Mouse (Mus musculus) CH12.LX (cell line): ENCODE data around the gene Gsg1l. TPM values are rescaled to one million over a fixed set of nuclear protein-coding genes. Genes with fewer than 3 reads are reported as not detected.

ENCODE experiments used
- DNase-seq: peaks from one replicate; pipeline ENCODE4 v3.0.0-alpha.2; 2013; ENCODE audit errors: extremely low read depth
- H3K27ac ChIP-seq: 2 replicates; pipeline ENCODE4 v1.5.1; 2012; ENCODE audit warnings: low read depth, mild to moderate bottlenecking, control low read depth, moderate library complexity; ENCODE audit not compliant: insufficient read depth
- H3K27me3 ChIP-seq: replicated peaks from 2 replicates; pipeline ENCODE3; 2012; ENCODE audit warnings: inconsistent platforms
- H3K36me3 ChIP-seq, 2 experiments: replicated peaks in 1 of 2; 2 replicates each; pipeline versions ENCODE3 to v1.6.1; 2012; ENCODE audit warnings: inconsistent platforms in 1 of 2, low read length in 1 of 2, mild to moderate bottlenecking in 1 of 2, mixed read lengths in 1 of 2, moderate library complexity in 1 of 2; ENCODE audit not compliant: control insufficient read depth in 1 of 2, insufficient read depth in 1 of 2
- H3K4me1 ChIP-seq, 2 experiments: 2 replicates each; pipeline ENCODE4 v1.6.1; 2012; ENCODE audit warnings: inconsistent platforms in 1 of 2, moderate library complexity in 1 of 2; ENCODE audit not compliant: insufficient read depth in 2 of 2, control insufficient read depth in 1 of 2
- H3K4me2 ChIP-seq: 2 replicates; pipeline ENCODE4 v1.6.1; 2012; ENCODE audit warnings: low read depth, mild to moderate bottlenecking, control low read depth; ENCODE audit not compliant: poor library complexity, insufficient read depth, severe bottlenecking
- H3K4me3 ChIP-seq, 3 experiments: fragments of 150-350 bp in 1 of 3; sonication (generic) in 1 of 3; replicated peaks in 1 of 3; 2 replicates each; pipeline versions ENCODE3 to v1.5.1; 2011 to 2012; ENCODE audit warnings: low read depth in 2 of 3, low read length in 2 of 3, mild to moderate bottlenecking in 2 of 3, moderate library complexity in 2 of 3, control low read depth in 1 of 3, improper control_type of control experiment in 1 of 3, inconsistent platforms in 1 of 3, mixed read lengths in 1 of 3; ENCODE audit not compliant: poor library complexity in 1 of 3
- H3K79me2 ChIP-seq: replicated peaks from 2 replicates; pipeline ENCODE4 v1.6.1; 2012; ENCODE audit warnings: mild to moderate bottlenecking, moderate library complexity; ENCODE audit not compliant: control insufficient read depth, poor library complexity, insufficient read depth, severe bottlenecking; ENCODE audit errors: extremely low read depth
- H3K9ac ChIP-seq: 2 replicates; pipeline ENCODE4 v1.6.1; 2012; ENCODE audit warnings: low read depth, mild to moderate bottlenecking, control low read depth, moderate library complexity; ENCODE audit not compliant: insufficient read depth
- H3K9me3 ChIP-seq: replicated peaks from 2 replicates; pipeline ENCODE3; 2012; ENCODE audit warnings: low read length, inconsistent platforms, mixed read lengths
- BHLHE40 ChIP-seq: IDR thresholded peaks from 2 replicates; pipeline ENCODE4 v1.6.1; 2011; ENCODE audit warnings: mild to moderate bottlenecking, low read depth, low read length, improper control_type of control experiment
- CHD2 ChIP-seq: IDR thresholded peaks from 2 replicates; pipeline ENCODE4 v1.6.1; 2011; ENCODE audit warnings: low read length, improper control_type of control experiment
- E2F4 ChIP-seq: IDR thresholded peaks from 2 replicates; pipeline ENCODE4 v1.6.1; 2011; ENCODE audit warnings: low read depth, low read length, improper control_type of control experiment; ENCODE audit not compliant: insufficient replicate concordance
- EP300 ChIP-seq: IDR thresholded peaks from 2 replicates; pipeline ENCODE4 v1.6.1; 2011; ENCODE audit warnings: low read length, improper control_type of control experiment
- ETS1 ChIP-seq: conservative IDR thresholded peaks from 2 replicates; pipeline ENCODE4 v1.6.1; 2012; ENCODE audit warnings: low read depth, mild to moderate bottlenecking, inconsistent platforms, low read length, improper control_type of control experiment, moderate library complexity
- HCFC1 ChIP-seq: IDR thresholded peaks from 2 replicates; pipeline ENCODE4 v1.6.1; 2012; ENCODE audit warnings: low read depth, mild to moderate bottlenecking, inconsistent platforms, low read length, improper control_type of control experiment
- IRF4 ChIP-seq: IDR thresholded peaks from 2 replicates; pipeline ENCODE4 v1.6.1; 2014; ENCODE audit warnings: low read depth, mild to moderate bottlenecking, inconsistent platforms, low read length, improper control_type of control experiment
- KAT2A ChIP-seq: IDR thresholded peaks from 2 replicates; pipeline ENCODE4 v1.6.1; 2012; ENCODE audit warnings: low read length, improper control_type of control experiment, inconsistent platforms; ENCODE audit not compliant: insufficient replicate concordance
- MAX ChIP-seq: IDR thresholded peaks from 2 replicates; pipeline ENCODE4 v1.6.1; 2011; ENCODE audit warnings: low read length, improper control_type of control experiment
- MAZ ChIP-seq: IDR thresholded peaks from 2 replicates; pipeline ENCODE4 v1.6.1; 2012; ENCODE audit warnings: low read depth, mild to moderate bottlenecking, inconsistent platforms, low read length, improper control_type of control experiment, moderate library complexity
- MXI1 ChIP-seq: IDR thresholded peaks from 2 replicates; pipeline ENCODE4 v1.6.1; 2011; ENCODE audit warnings: mild to moderate bottlenecking, low read depth, low read length, improper control_type of control experiment
- MYC ChIP-seq: IDR thresholded peaks from 2 replicates; pipeline ENCODE4 v1.6.1; 2011; ENCODE audit warnings: low read depth, mild to moderate bottlenecking, improper control_type of control experiment, low read length
- NELFE ChIP-seq: IDR thresholded peaks from 2 replicates; pipeline ENCODE4 v1.6.1; 2011; ENCODE audit warnings: low read depth, low read length, improper control_type of control experiment
- PAX5 ChIP-seq: IDR thresholded peaks from 2 replicates; pipeline ENCODE4 v1.6.1; 2012; ENCODE audit warnings: low read length, inconsistent platforms, mixed read lengths
- POLR2AphosphoS2 ChIP-seq: IDR thresholded peaks from 2 replicates; pipeline ENCODE4 v1.6.1; 2011; ENCODE audit warnings: low read depth, low read length, improper control_type of control experiment
- RAD21 ChIP-seq: IDR thresholded peaks from 2 replicates; pipeline ENCODE4 v1.6.1; 2011; ENCODE audit warnings: low read depth, mild to moderate bottlenecking, low read length, improper control_type of control experiment, moderate library complexity
- RCOR1 ChIP-seq: conservative IDR thresholded peaks from 2 replicates; pipeline ENCODE4 v1.6.1; 2012; ENCODE audit warnings: low read depth, mild to moderate bottlenecking, inconsistent platforms, low read length, improper control_type of control experiment
- SIN3A ChIP-seq: IDR thresholded peaks from 2 replicates; pipeline ENCODE4 v1.6.1; 2012; ENCODE audit warnings: low read length, improper control_type of control experiment, inconsistent platforms
- TBP ChIP-seq: conservative IDR thresholded peaks from 2 replicates; pipeline ENCODE4 v1.6.1; 2011; ENCODE audit warnings: low read depth, low read length, improper control_type of control experiment
- TCF12 ChIP-seq: IDR thresholded peaks from 2 replicates; pipeline ENCODE4 v1.6.1; 2014; ENCODE audit warnings: low read depth, mild to moderate bottlenecking, inconsistent platforms, low read length, improper control_type of control experiment
- UBTF ChIP-seq: IDR thresholded peaks from 2 replicates; pipeline ENCODE4 v1.6.1; 2012; ENCODE audit warnings: low read depth, mild to moderate bottlenecking, inconsistent platforms, low read length, improper control_type of control experiment, moderate library complexity
- USF1 ChIP-seq: IDR thresholded peaks from 2 replicates; pipeline ENCODE4 v1.6.1; 2014; ENCODE audit warnings: low read depth, mild to moderate bottlenecking, inconsistent platforms, low read length, improper control_type of control experiment
- USF2 ChIP-seq: conservative IDR thresholded peaks from 2 replicates; pipeline ENCODE4 v1.6.1; 2011; ENCODE audit warnings: low read depth, low read length, improper control_type of control experiment
- ZKSCAN1 ChIP-seq: IDR thresholded peaks from 2 replicates; pipeline ENCODE4 v1.6.1; 2012; ENCODE audit warnings: low read depth, inconsistent platforms, low read length, improper control_type of control experiment, borderline replicate concordance
- ZMIZ1 ChIP-seq: IDR thresholded peaks from 2 replicates; pipeline ENCODE4 v1.6.1; 2012; ENCODE audit warnings: low read depth, mild to moderate bottlenecking, inconsistent platforms, low read length, improper control_type of control experiment
- ZNF384 ChIP-seq: IDR thresholded peaks from 2 replicates; pipeline ENCODE4 v1.6.1; 2012; ENCODE audit warnings: low read depth, low read length, improper control_type of control experiment, inconsistent platforms
- dilution Hi-C: fragments of 300-500 bp; cut with MboI; formaldehyde crosslinking; loops from 2 replicates; pipeline ENCODE4 v1.14.3; 2020; ENCODE audit warnings: low sequenced_read_pairs; ENCODE audit not compliant: extremely low pct_unique_long_range_greater_than_20kb, extremely low pct_ligation_motif_present
- in situ Hi-C: fragments of 300-500 bp; cut with MboI; formaldehyde crosslinking; loops from 3 replicates; pipeline ENCODE4 v1.14.3; 2019; ENCODE audit warnings: low sequenced_read_pairs, low pct_ligation_motif_present, low pct_unique_long_range_greater_than_20kb, mixed read lengths
- polyA plus RNA-seq: library from polyadenylated mRNA; unstranded; fragments of >175 nt; gene quantifications from 2 replicates; pipeline ENCODE4 v1.2.1, GENCODE M21; 2012; ENCODE audit warnings: low read depth; ENCODE audit not compliant: insufficient read length
- total RNA-seq, 2 experiments: library from RNA; depleted of rRNA; stranded (reverse); fragments of 300-350 nt in 1 of 2; fragments of >200 nt in 1 of 2; gene quantifications; 2 replicates each; pipeline ENCODE4 v1.2.3; 2012 to 2014

Gene Gsg1l
- total and polyA plus RNA-seq, 3 experiments: not detected

- Histone ChIP-seq H3K4me3 (no peak overlapping the region), H3K9me3 (peaks cover 13% of the 10 kb centered on the region), H3K9ac (no peak overlapping the region), H3K4me1 (peaks cover 4 to 19% of the 10 kb centered on the region in 2 experiments), H3K4me2 (no peak overlapping the region), H3K36me3 (no peaks in the 10 kb centered on the region), H3K79me2 (no peaks in the 10 kb centered on the region), H3K27ac (no peak overlapping the region), H3K27me3 (peaks cover 35% of the 10 kb centered on the region)
- no peak for DNase-seq
- dilution Hi-C loops (no loop called here), in situ Hi-C loops (no loop called here)
- TF ChIP-seq POLR2AphosphoS2 (no peak), ZMIZ1 (no peak), PAX5 (no peak), USF1 (no peak), NELFE (no peak), E2F4 (no peak), TBP (no peak)
Measured at GRCm38 (mm10) chr7:125897059-125897458, 185.2 kb downstream of the Gsg1l start.

- Histone ChIP-seq H3K36me3 (no peaks in the 10 kb centered on the region), H3K4me3 (no peak overlapping the region)
- no peak for TF ChIP-seq PAX5
- TF ChIP-seq ZNF384: no peak
- TF ChIP-seq USF2: no peak
- TF ChIP-seq ZMIZ1: no peak
- TF ChIP-seq ETS1: no peak
- TF ChIP-seq HCFC1: no peak
- no peak for TF ChIP-seq MXI1
- TF ChIP-seq, all 38 proteins: peak for 0
- Histone ChIP-seq H3K79me2 (no peaks in the 10 kb centered on the region), H3K27ac (no peak overlapping the region), H3K9ac (no peak overlapping the region), H3K4me2 (no peak overlapping the region), H3K27me3 (peaks cover 26% of the 10 kb centered on the region), H3K9me3 (peaks cover 13% of the 10 kb centered on the region), H3K4me1 (peaks cover 0 to 4% of the 10 kb centered on the region in 2 experiments; a peak in 1 of 4 replicates)
- dilution Hi-C loops (no loop called here), in situ Hi-C loops (no loop called here)
- no peak for DNase-seq
Measured at GRCm38 (mm10) chr7:125893621-125894020, 188.6 kb downstream of the Gsg1l start.

- no peak for TF ChIP-seq RAD21
- TF ChIP-seq NELFE: no peak
- no peak for TF ChIP-seq CHD2
- TF ChIP-seq USF2: no peak
- no peak for TF ChIP-seq MAX
- TF ChIP-seq ZMIZ1: no peak
- TF ChIP-seq ETS1: no peak
- TF ChIP-seq KAT2A: no peak
- no peak for TF ChIP-seq MYC
- no peak for TF ChIP-seq IRF4
- TF ChIP-seq UBTF: no peak
- TF ChIP-seq MAZ: no peak
- TF ChIP-seq BHLHE40: no peak
- TF ChIP-seq USF1: no peak
- TF ChIP-seq SIN3A: no peak
- TF ChIP-seq TCF12: no peak
- TF ChIP-seq POLR2AphosphoS2: no peak
- no peak for TF ChIP-seq ZKSCAN1
- TF ChIP-seq RCOR1: no peak
- no peak for TF ChIP-seq EP300
- no peak for DNase-seq
- dilution Hi-C loops (no loop called here), in situ Hi-C loops (no loop called here)
- Histone ChIP-seq H3K4me2 (no peak overlapping the region), H3K9ac (no peak overlapping the region), H3K27ac (no peak overlapping the region), H3K4me1 (no peaks in the 10 kb centered on the region), H3K9me3 (no peaks in the 10 kb centered on the region), H3K4me3 (no peak overlapping the region), H3K27me3 (peaks cover 12% of the 10 kb centered on the region), H3K79me2 (no peaks in the 10 kb centered on the region), H3K36me3 (no peaks in the 10 kb centered on the region)
Measured at GRCm38 (mm10) chr7:125888373-125888772, 193.8 kb downstream of the Gsg1l start.
